Mouse (Mus musculus) c-Kit-positive CD71-positive TER-119-negative erythroid progenitor cells, embryonic 14.5 days (primary cell): ENCODE data around the gene Prdm16.

Source experiments
- DNase-seq: peaks from one replicate; pipeline ENCODE4 v3.0.0-alpha.2; 2013; ENCODE audit warnings: low read depth

Gene Prdm16

GRCm38 (mm10) chr4:154602409-154602808 lies 34.3 kb downstream of the Prdm16 start:
- no peak for DNase-seq

GRCm38 (mm10) chr4:154601006-154601405 lies 35.7 kb downstream of the Prdm16 start:
- no peak for DNase-seq

GRCm38 (mm10) chr4:154599977-154600376 lies 36.7 kb downstream of the Prdm16 start:
- DNase-seq = no peak

- DNase-seq = no peak
Observed at GRCm38 (mm10) chr4:154598357-154598756, 38.3 kb downstream of the Prdm16 start.

GRCm38 (mm10) chr4:154596805-154597204 lies 39.9 kb downstream of the Prdm16 start:
- peak; percentile 42 for DNase-seq

- DNase-seq = no peak
Observed at GRCm38 (mm10) chr4:154594761-154595556, 41.7 kb downstream of the Prdm16 start.

GRCm38 (mm10) chr4:154594116-154594760 lies 42.4 kb downstream of the Prdm16 start:
- no peak for DNase-seq

- DNase-seq = no peak
Observed at GRCm38 (mm10) chr4:154592562-154592961, 44.1 kb downstream of the Prdm16 start.

GRCm38 (mm10) chr4:154590910-154591309 lies 45.8 kb downstream of the Prdm16 start:
- DNase-seq = no peak

- no peak for DNase-seq
Observed at GRCm38 (mm10) chr4:154586334-154586733, 50.3 kb downstream of the Prdm16 start.

GRCm38 (mm10) chr4:154585779-154586178 lies 50.9 kb downstream of the Prdm16 start:
- DNase-seq = no peak

GRCm38 (mm10) chr4:154583712-154584111 lies 53.0 kb downstream of the Prdm16 start:
- no peak for DNase-seq

- no peak for DNase-seq
Observed at GRCm38 (mm10) chr4:154582607-154583236, 54.0 kb downstream of the Prdm16 start.

- no peak for DNase-seq
Observed at GRCm38 (mm10) chr4:154581261-154581886, 55.3 kb downstream of the Prdm16 start.

- DNase-seq = no peak
Observed at GRCm38 (mm10) chr4:154574208-154574875, 62.3 kb downstream of the Prdm16 start.

GRCm38 (mm10) chr4:154570451-154570881 lies 66.2 kb downstream of the Prdm16 start:
- no peak for DNase-seq

- DNase-seq = no peak
Observed at GRCm38 (mm10) chr4:154569845-154570244, 66.8 kb downstream of the Prdm16 start.

- no peak for DNase-seq
Observed at GRCm38 (mm10) chr4:154568798-154569197, 67.9 kb downstream of the Prdm16 start.

GRCm38 (mm10) chr4:154567942-154568341 lies 68.7 kb downstream of the Prdm16 start:
- no peak for DNase-seq

GRCm38 (mm10) chr4:154563201-154563600 lies 73.5 kb downstream of the Prdm16 start:
- DNase-seq = no peak

- DNase-seq = no peak
Observed at GRCm38 (mm10) chr4:154558041-154558440, 78.6 kb downstream of the Prdm16 start.

GRCm38 (mm10) chr4:154557168-154557567 lies 79.5 kb downstream of the Prdm16 start:
- DNase-seq = no peak
